Mouse (Mus musculus): ENCODE measurements around the gene Il22. TPM values are rescaled to one million over a fixed set of nuclear protein-coding genes. Genes with fewer than 3 reads are reported as not detected.
"Not testable (repeated sequence)": the region's sequence is repeated elsewhere in the genome, so short reads cannot be mapped to it uniquely, and the experiment has no call there.

Gene Il22
- not detected in 2 replicates for polyA plus RNA-seq (2012; rRNA removed)

DNA sequence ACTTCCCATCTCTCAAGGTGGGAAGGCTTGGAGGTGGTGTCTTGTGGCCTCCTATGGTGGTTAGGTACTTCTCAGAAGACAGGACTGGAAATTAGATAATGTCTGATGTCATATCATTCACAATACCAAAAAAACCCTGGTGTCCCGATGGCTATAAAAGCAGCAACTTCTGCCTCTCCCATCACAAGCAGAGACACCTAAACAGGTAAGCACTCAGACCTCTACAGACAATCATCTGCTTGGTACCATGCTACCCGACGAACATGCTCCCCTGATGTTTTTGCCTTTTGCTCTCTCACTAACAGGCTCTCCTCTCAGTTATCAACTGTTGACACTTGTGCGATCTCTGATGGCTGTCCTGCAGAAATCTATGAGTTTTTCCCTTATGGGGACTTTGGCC, at the start of gene Il22:
TSS of gene Il22 (plus strand) at position 301 of the 400 bp plus-strand sequence.
- no peak for DNase-seq (ENCODE audit: low spot score)

DNA sequence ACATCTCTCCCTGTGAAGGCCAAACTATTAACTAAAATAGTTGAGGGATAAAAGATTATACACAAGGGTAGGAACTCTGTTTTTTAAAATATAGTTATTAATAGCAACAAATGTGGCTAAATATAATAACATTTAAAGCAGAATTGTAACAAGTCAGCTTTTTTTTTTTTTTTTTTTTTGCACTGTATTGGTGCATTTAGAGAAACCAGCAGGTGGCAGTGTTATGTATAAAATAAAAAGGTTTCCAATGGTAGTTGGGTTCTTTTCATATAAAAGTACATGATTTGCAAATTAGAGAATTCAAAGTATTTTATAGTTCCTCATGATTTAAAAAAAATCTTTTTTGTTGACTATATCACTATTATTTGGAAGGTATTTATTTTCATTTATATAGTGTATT, 48.8 kb upstream of the Il22 start:
- no peak for DNase-seq (ENCODE audit: low spot score)

DNA sequence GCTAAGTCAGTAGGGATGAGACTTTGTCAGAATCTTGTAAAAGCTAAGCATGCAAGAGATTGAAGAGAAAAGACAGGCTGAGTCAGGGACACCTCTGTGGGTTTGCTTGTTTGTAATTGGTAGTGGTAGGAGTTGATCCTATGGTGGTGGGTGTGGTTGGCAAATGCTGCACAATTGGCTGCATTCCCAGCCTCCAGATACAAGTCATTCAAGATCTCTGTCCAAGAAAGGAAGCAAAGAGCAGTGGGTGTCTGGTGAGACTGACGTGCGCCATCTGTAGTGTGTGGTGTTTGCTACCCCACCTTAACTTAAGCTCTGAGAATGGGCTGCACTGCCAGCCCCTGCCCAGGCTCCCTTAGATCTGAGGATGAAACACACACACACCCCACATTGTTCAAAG, 43.6 kb upstream of the Il22 start:
- no peak for DNase-seq (ENCODE audit: low spot score)

DNA sequence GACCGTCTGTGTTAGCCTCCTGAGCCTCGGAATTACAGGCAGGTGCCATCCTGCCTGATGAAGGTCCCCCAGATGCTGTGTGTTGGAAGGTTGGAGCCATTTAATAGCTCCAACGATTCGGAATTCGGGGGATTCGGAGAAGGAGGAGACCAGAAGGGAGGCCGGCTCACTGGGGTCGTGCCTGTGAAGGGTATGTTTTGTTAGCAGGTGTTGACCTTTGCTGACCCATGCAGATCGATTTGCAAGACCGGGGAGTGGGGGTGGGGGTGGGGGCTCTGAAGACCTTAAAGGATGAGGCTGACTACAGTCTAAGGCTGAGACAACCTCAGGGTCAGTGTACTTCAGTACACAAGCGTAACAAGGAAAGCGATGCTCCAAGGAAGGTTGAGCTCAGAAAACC, 35.5 kb upstream of the Il22 start:
- no peak for DNase-seq (ENCODE audit: low spot score)

DNA sequence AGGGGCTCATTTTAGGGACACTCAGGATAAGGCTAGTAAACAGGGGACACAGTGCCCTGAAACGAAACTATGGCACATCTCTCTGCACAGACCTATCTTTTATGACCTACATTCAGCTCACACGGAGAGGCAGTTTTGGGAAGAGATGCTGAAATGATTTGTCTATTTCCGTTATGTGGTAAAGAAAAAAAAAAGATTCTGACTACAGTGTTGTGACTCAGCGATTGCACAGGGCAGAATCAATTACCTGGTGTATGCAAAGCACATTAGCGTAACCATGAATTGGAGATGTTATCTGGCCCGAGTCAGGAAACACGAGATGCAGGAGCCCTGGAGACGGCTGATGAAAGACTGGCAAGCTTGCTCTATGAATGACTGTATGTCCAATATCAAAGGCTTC, 32.3 kb upstream of the Il22 start:
- DNase-seq (ENCODE audit: low spot score) = no peak

DNA sequence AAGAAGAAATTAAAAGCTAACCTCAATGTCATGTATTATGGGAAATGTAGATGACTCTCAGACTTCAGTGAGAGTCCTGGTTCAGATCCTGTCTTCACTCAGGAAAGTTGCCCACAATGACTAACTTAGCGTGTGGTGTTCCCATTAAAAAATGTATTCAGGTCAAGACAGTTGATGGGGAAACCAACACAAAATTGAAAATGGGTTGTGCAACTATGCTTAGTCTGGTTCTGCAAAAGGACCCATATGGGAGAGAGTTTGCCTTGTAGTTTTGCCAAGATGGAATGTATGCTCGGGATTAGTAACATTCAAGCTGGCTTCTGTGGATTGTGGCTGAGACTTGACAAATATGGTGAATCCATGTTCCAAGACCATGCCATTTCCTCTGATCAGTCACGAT, 31.9 kb upstream of the Il22 start:
- no peak for DNase-seq (ENCODE audit: low spot score)

DNA sequence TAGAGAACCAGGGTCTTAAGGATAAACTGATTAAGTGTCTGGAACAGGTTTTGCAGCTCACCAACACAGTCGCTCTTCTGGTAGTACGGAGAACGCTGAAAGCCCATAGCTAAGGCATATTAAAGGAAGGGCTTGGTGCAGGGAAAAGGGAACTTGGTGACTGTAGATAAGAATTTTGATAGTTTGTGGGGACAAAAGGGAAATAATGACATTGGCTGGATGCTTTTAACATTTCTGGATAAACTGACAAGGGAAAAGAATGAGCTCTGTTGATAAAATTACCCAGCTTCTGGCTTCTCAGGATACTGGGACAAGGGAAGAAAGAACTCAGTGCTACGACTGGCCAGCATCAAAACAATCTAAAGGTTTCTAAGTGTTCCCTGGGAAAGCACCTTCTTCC, 29.2 kb upstream of the Il22 start:
- DNase-seq (ENCODE audit: low spot score) = not testable (repeated sequence)

DNA sequence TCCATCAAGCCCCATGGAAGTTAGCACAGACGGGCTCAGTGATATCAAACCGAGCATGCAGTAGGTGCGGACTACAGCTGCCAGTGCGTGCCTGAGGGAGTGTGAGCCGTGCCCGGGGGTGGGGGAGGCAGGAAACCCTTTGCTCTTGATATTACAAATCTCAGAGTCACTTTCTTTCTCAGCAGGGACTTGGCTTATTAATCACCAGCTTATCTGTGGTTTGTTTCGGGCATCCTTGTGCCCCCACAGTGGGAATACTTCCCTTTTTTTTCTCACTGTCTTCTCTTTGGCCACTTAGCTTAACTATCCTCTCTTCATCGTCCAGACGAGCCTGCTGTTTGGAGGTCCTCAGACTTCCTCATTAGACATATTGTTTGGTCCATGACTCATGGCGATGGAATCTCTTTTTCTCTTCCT, 26.0 kb upstream of the Il22 start:
- no peak for DNase-seq (ENCODE audit: low spot score)

DNA sequence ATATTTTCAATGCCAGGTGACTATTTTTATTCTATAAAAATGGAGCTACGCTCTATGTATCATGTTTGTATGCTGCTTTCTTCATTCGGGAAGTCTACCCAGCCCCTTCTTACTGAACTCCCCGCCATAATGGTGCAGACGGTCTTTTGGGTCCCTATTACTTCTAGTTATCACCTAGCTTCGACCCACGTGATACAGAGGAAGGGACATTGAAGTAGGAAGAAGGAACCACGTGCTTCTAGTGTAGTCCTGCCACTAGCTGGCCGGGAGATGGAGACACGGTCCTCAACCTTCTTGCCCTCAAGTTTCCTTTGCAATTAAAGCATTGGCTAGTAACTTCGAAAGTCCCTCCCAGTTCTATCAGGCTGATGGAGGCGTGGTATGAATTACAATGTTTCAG, 25.5 kb upstream of the Il22 start:
- no peak for DNase-seq (ENCODE audit: low spot score)

DNA sequence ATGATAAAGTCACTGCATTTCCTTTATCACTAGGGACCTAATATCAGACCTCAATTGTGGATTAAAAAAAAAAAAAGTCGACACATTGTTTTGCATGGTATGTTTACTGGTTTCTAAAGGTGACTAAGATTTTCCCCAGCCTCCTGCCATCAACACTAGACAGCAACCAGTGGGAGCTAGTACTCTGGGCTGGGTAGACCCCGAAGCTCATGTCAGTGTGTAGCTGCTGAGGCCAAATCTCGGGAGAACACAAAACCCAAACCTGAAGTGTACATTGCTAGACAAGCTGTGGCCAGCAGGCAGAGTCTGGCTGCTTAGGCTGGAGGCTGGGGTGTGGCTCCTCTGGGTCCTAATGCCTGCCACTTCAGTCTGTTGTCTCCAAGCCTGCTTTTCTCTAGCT, 9.6 kb upstream of the Il22 start:
- DNase-seq (ENCODE audit: low spot score) = not testable (repeated sequence)

DNA sequence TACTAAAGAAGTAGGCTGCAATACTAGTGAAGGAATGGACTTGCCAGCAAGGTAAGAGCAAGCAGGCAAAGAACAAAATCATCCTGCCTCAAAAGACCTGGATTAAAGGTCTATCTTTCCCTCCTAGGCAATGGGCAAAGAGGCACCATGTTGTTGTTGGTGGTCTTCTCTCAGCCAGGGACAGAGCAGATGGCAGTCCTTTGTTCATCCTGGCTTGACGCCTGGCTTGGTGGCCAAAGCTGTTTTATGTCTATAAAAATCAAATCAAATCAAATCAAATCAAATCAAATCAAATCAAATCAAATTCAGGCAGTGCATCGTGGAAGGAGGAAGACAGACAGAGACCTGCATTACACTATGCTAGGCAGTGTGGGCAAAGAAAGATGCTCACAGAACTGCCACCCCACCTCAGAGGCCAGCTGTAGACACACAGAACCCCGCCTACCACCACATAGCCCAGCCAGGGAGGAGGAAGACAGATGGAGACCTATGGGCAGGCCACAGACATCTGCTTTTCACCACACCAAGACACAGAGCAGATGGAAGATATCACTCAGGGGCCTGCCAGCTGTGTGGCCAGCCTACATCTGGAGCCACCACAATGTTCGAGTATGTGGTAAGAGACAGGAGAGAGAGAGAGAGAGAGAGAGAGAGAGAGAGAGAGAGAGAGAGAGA, 11.1 kb downstream of the Il22 start:
- not testable (repeated sequence) for DNase-seq (ENCODE audit: low spot score)

DNA sequence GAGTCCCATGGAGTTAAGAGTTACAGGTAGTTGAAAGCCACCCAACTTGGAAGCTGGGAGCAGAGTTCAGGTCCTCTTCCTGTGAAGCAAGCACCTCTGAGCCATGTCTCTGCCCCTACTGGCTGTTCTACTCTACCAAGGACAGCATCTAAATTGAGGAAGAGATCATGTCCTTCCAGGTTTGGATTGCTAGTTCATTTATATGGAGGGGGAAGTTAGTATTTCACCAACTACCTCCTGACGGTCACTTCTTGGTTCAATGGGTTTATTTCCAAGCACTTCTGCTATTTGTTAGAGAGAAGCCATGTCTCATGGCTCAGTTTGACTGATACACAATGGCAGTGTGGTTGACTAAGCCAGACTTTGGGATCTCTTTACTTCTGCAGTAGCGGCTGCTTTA, 22.9 kb downstream of the Il22 start:
- not testable (repeated sequence) for DNase-seq (ENCODE audit: low spot score)

DNA sequence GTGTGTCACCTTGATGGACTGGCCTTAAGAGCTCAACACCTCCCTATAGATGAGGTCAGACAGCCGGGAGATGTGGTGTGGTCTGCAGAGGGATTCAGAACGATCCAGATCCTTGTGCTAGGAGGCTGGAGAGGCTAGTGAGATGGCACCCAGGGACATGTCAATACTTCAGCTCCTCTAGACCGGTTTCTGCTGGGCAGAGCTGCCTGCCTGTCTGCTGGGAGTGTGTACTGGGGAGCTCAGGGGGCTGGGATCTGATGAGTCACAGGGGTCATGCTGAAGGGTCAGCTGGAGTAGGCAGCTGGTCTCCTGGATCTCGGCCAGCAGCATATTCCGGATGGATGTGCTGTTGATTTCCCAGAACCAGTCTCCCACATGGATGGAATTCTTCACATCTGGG, 27.9 kb downstream of the Il22 start:
- DNase-seq (ENCODE audit: low spot score) = not testable (repeated sequence)

DNA sequence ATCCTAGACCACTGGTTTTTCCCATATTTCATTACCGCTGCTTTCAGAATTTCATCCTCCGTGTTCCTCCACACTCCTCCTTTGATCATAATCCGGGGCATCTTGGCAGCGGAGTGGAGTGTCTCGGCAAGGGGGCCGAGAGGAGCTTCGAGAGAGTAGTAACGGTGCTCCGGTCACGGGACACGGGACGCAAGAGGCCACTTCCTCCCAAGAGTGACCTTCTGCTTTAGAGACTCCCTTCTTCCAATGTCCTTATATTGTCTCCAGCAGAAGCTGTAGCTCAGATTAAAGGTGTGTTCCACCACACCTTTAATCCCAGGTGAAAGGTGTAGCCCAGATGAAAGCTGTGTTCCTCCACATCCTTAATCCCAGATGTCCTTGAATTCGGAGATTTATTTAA, 35.9 kb downstream of the Il22 start, which contains the start of gene Gm32717:
TSS of gene Gm32717 (minus strand) at position 101 of the 400 bp plus-strand sequence.
- DNase-seq (ENCODE audit: low spot score) = not testable (repeated sequence)

DNA sequence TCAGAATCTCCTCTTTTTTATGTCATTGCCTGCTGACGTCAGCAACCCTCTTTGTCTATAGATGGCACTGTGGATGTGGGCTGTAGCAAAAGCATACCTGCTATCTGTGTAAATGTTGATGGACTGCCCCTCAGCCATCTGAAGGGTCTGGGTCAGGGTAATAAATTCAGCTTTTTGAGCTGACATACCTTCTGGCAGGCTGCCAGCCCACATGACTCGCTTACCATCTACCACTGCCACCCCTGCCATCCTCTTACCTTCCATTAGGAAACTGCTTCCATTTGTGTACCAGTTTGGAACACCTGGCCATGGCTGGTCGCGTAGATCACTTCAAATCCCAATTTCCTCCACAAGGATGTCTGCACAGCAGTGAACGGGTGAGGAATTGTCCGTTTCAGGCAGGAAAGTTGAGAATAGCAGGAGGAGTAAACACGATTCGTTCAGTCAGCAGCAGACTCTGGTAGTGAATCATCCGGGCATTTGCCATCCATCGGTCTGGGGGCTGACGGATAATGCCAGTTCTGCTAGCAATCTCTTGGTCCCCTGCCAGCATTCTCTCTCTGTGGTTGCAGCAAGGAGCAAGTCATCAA, 44.4 kb downstream of the Il22 start:
- DNase-seq (ENCODE audit: low spot score) = not testable (repeated sequence)

DNA sequence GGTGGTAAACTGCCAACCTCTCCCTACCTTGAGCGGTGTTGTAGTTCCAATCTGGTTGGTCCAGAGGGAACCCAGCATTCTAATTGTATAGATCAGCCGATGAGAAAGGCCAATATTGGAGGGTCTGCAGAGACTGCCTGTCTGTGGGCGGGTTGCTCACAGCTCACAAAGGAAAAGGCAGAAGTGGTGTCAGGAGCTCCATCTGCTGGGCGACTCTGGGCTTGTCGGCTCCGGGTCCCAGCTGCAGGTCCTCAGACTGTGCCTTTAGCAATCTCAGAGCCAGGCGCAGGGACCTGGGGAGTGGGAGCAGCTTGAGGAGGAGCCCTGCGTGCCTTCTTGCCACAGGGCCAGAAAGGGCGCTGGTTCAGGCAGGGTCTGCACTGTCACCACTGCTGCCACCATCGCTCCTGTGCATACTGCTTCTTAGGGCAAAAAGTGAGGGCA, 46.1 kb downstream of the Il22 start:
- no peak for DNase-seq (ENCODE audit: low spot score)

DNA sequence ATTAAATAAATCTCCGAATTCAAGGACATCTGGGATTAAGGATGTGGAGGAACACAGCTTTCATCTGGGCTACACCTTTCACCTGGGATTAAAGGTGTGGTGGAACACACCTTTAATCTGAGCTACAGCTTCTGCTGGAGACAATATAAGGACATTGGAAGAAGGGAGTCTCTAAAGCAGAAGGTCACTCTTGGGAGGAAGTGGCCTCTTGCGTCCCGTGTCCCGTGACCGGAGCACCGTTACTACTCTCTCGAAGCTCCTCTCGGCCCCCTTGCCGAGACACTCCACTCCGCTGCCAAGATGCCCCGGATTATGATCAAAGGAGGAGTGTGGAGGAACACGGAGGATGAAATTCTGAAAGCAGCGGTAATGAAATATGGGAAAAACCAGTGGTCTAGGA, 53.6 kb downstream of the Il22 start, which contains the start of gene Gm32802:
TSS of gene Gm32802 (plus strand) at position 301 of the 400 bp plus-strand sequence.
- DNase-seq (ENCODE audit: low spot score) = not testable (repeated sequence)

Other genes starting within 250 kb of the Il22 start
- gene Mdm1, start 63.1 kb upstream of the Il22 start, polyA plus RNA-seq (2012; rRNA removed) = 8.7 and 10.7 TPM in 2 replicates
- 0.03 TPM in 2 replicates for gene Gm32717, start 35.8 kb downstream of the Il22 start, polyA plus RNA-seq (2012; rRNA removed)
- 0.03 TPM in 2 replicates for gene Gm32802, start 53.7 kb downstream of the Il22 start, polyA plus RNA-seq (2012; rRNA removed)
- gene Iltifb, start 90.1 kb downstream of the Il22 start, polyA plus RNA-seq (2012; rRNA removed) = not detected in 2 replicates
- gene Gm9040, start 122.0 kb downstream of the Il22 start, polyA plus RNA-seq (2012; rRNA removed) = not detected in 2 replicates
- not detected in 2 replicates for gene Gm9044, start 127.5 kb downstream of the Il22 start, polyA plus RNA-seq (2012; rRNA removed)
- gene Gm9045, start 132.9 kb downstream of the Il22 start, polyA plus RNA-seq (2012; rRNA removed) = 0.06 TPM in 1 of 2 replicates, not detected in the other
- gene Gm9046, start 138.3 kb downstream of the Il22 start, polyA plus RNA-seq (2012; rRNA removed) = not detected in 2 replicates
- not detected in 2 replicates for gene Gm9048, start 143.7 kb downstream of the Il22 start, polyA plus RNA-seq (2012; rRNA removed)
- 0.06 TPM in 1 of 2 replicates, not detected in the other for gene Gm9049, start 149.2 kb downstream of the Il22 start, polyA plus RNA-seq (2012; rRNA removed)
- 0.25 and 0.60 TPM in 2 replicates for gene Ifng, start 236.1 kb downstream of the Il22 start, polyA plus RNA-seq (2012; rRNA removed)